Mouse (Mus musculus) midbrain, embryonic 12.5 days (tissue): Measurements from ENCODE around the gene Chchd6. TPM values are rescaled to one million over a fixed set of nuclear protein-coding genes. Genes with fewer than 3 reads are reported as not detected.
A peak's percentile ranks its signal among the peaks of the same experiment; 100 is the strongest.

Experiments used
- ATAC-seq: fragments of 200-750 bp; cut with Nextera tagmentation; 2 replicates; pipeline ENCODE4 v1.8.0; 2017; ENCODE audit warnings: low read depth, moderate TSS enrichment, moderate library complexity; ENCODE audit not compliant: low FRiP score
- H3K27ac ChIP-seq: fragments of 300-500 bp; sonication (generic); replicated peaks from 2 replicates; pipeline ENCODE4 v1.5.1; 2016; ENCODE audit warnings: mild to moderate bottlenecking
- H3K27me3 ChIP-seq: fragments of 300-500 bp; sonication (generic); 2 replicates; pipeline ENCODE4 v1.6.1; 2016; ENCODE audit warnings: mild to moderate bottlenecking
- H3K36me3 ChIP-seq: fragments of 300-500 bp; sonication (generic); 2 replicates; pipeline ENCODE4 v1.6.1; 2016
- H3K4me1 ChIP-seq: fragments of 300-500 bp; sonication (generic); 2 replicates; pipeline ENCODE4 v1.6.1; 2016
- H3K4me2 ChIP-seq: fragments of 300-500 bp; sonication (generic); replicated peaks from 2 replicates; pipeline ENCODE4 v1.6.1; 2016; ENCODE audit warnings: mild to moderate bottlenecking, moderate library complexity
- H3K4me3 ChIP-seq: fragments of 300-500 bp; sonication (generic); 2 replicates; pipeline ENCODE4 v1.5.1; 2016; ENCODE audit warnings: mild to moderate bottlenecking
- H3K9ac ChIP-seq: fragments of 300-500 bp; sonication (generic); replicated peaks from 2 replicates; pipeline ENCODE4 v1.6.1; 2016; ENCODE audit warnings: mild to moderate bottlenecking, moderate library complexity
- H3K9me3 ChIP-seq: fragments of 300-500 bp; sonication (generic); 2 replicates; pipeline ENCODE4 v1.6.1; 2016; ENCODE audit warnings: mild to moderate bottlenecking
- WGBS: fragments of 180-500 bp; shearing (Covaris S2); methylation state at CpG from one replicate; pipeline ENCODE4 v1.1.7; 2016; 5-methylcytosine and 5-hydroxymethylcytosine counted together
- polyA plus RNA-seq: library from polyadenylated mRNA; unstranded; fragments of >200 nt; fragmentation: Nextera tagmentation; extraction: Ambion mirVana; gene quantifications from 2 replicates; pipeline ENCODE4 v1.2.1, GENCODE M21; 2016

Gene Chchd6
- polyA plus RNA-seq, 1 experiment from 2014 or later: 92.9 TPM

DNA sequence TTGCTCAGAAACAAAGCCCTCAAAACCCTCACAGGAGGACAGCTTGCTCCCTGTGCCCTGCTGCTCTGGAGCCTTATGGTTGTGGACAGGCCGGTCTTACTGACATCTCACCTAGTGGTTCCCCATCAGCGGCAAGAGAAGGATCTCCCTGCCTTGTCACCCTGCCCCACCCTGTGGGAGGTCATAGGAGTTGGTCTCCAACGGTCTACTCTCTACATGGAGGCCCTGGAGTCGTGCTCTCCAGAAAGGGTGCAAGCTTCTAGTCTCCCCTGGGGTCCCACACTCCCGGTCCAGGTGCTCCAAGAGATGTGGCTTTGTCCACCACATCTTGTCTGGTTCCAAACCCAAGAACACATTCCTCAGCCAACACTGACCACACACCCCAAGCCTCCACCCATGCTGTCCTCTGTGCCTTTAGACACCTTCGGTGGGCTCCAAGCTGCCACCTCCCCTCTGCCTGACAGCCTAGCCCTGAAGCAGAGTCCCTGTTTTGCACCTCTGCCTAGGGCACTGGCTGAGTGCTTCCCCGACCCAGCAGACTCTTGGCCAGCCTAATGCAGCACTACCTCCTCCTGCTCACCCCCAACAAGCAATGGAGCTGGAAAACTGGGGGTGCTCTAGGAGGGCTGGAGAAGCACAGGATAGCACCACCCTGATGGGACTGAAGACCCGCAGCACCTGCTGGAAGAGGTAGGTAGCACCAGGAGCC, 234.6 kb downstream of the Chchd6 start:
- H3K27ac ChIP-seq: peak overlapping the region; percentile 79; the same call in 1 of the 2 replicates
- ATAC-seq: no peak

DNA sequence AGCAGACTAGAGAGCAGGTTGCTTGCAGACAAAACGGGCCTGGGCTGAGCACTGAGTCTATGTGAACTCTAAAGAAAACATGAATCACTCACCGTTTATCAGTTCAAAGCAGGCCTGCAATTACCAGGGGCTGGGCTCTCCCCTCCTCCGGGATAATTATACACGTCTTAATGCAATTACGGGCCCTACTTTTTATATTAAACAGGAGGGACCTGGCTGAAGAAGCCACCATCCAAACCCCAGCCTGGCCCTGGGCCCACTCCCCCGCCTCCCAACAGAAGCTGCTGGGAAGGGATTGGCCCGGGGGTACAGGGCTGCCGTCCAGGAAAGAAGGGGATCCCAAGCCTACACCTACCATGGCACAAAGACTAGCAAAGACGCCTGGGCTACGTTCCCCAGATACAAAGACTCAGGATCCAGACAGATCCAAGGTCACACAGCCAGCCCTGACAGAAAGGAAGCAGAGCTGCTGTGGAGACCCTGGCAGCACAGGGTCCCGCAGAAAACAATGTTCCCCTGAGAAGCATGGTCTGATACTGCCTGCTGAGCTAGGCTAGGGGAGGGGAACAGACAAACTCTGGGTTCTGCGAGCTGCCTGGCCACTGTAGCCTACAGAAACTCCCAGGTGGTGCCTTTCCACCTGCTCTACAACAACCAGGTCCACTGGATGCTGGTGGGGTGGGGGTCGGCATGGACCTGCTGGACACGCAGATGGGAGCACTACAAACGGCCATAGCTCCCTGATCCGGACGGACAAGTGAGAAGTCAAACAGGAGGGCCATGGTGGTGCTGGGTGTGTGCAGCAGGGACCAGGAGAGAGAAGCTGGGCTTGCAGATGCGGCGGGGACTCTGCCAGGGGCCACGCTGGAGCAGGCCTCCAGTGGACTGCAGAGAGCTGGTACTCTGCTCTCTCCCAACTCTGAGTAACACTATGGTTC, 235.4 kb downstream of the Chchd6 start:
- Histone ChIP-seq H3K36me3 (peaks cover 25% of the 10 kb centered on the region), H3K9me3 (no peaks in the 10 kb centered on the region), H3K9ac (peak overlapping the region; percentile 99), H3K4me3 (peak overlapping the region; percentile 99), H3K4me1 (peaks cover 74% of the 10 kb centered on the region), H3K27ac (peak overlapping the region; percentile 79), H3K4me2 (peak overlapping the region; percentile 68), H3K27me3 (peaks cover 21% of the 10 kb centered on the region)
- no peak for ATAC-seq
- 54% methylated on average over 20 of the region's 20 CpGs for WGBS

More for the DNA sequence above, 234.6 kb downstream of the Chchd6 start:
- Histone ChIP-seq H3K4me1 (peaks cover 66% of the 10 kb centered on the region), H3K9ac (peak overlapping the region; percentile 99), H3K36me3 (peaks cover 18% of the 10 kb centered on the region), H3K4me3 (peak overlapping the region; percentile 99), H3K4me2 (peak overlapping the region; percentile 68), H3K9me3 (no peaks in the 10 kb centered on the region), H3K27me3 (peaks cover 21% of the 10 kb centered on the region)
- 40% methylated on average over 8 of the region's 8 CpGs for WGBS

DNA sequence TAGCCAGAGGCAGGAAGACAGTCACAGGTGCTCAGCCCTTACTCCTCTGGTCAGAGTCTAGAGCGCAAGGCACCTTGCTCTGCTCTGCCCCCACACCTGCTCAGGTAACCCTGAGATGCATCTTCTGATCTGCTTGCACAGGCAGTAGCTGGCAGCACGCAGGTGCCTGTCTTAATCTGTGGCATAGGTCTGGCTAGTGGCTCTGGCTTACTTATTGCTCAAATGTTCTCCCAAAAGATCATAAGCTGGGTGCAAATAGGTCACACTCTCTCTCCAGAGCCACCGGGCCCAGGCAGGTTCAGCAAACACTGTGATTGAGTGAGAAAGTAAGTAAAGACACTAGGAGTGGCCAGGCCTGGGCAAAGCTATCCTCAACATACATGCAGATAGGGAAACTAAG, 236.3 kb downstream of the Chchd6 start:
- WGBS: 88% methylated on average over 3 of the region's 3 CpGs
- H3K27ac ChIP-seq: peak overlapping the region; percentile 47; the same call in 1 of the 2 replicates
- H3K36me3 ChIP-seq: peaks cover 33% of the 10 kb centered on the region
- H3K9ac ChIP-seq: peak overlapping the region; percentile 99; the same call in 1 of the 2 replicates
- peaks cover 82% of the 10 kb centered on the region for H3K4me1 ChIP-seq
- H3K4me3 ChIP-seq: peak overlapping the region; percentile 99; the same call in 1 of the 2 replicates
- peak overlapping the region; percentile 68 for H3K4me2 ChIP-seq
- no peak for ATAC-seq
- H3K9me3 ChIP-seq: no peaks in the 10 kb centered on the region
- peaks cover 14% of the 10 kb centered on the region for H3K27me3 ChIP-seq

DNA sequence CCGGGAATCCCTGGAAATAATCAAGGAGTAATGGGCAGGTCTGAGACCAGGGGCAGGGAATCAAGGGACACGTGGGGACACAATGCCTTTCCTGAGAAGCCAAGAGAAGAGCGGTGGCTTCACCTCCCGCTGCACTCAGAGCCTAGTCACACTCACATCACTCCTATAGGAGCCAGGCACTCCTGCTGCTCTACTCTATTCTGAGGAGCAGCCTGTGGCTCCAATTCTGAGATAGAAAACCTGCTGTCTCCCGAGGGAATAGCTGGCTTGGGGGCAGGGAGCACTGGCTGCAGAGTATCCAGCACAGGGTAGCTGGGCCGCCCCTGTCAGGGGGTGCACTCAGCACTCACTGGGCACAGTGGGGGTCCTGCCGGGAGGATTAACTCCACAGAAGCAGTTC, 239.8 kb downstream of the Chchd6 start:
- peak overlapping the region; percentile 25; the same call in 1 of the 2 replicates for H3K27ac ChIP-seq
- no peaks in the 10 kb centered on the region for H3K9me3 ChIP-seq
- H3K4me3 ChIP-seq: 0 out of 2 replicates have a peak overlapping the region, but pooled peaks have one; percentile 2
- peaks cover 62% of the 10 kb centered on the region for H3K36me3 ChIP-seq
- 0 out of 2 replicates have a peak overlapping the region, but pooled peaks have one; percentile 6 for H3K9ac ChIP-seq
- peak overlapping the region; percentile 17; the same call in 1 of the 2 replicates for H3K4me2 ChIP-seq
- no peak for ATAC-seq
- peaks cover 98% of the 10 kb centered on the region for H3K4me1 ChIP-seq
- no peaks in the 10 kb centered on the region for H3K27me3 ChIP-seq
- WGBS: 33% methylated on average over 7 of the region's 7 CpGs

DNA sequence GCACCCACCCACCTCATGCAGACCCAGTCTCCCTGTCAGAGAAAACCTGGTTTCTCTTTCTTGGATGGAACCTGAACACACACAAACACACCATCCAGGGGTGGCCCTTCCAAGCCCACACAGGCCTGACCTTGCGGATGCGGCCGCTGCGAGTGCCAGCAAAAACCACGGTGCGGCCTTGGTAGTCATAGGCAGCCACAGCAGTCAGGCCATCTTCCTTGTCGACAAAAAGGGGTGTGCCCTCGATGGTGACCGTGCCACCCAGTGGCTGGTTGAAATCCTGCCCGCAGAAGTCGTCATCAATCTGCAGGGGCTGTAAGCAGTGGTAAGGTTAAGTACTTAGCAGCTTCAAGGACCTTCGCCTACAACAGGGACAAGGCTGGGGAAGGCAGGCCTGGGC, 240.7 kb downstream of the Chchd6 start:
- Histone ChIP-seq H3K9ac (no peak overlapping the region), H3K4me3 (no peak overlapping the region), H3K27me3 (no peaks in the 10 kb centered on the region), H3K4me1 (peaks cover 94% of the 10 kb centered on the region), H3K27ac (peak overlapping the region; percentile 1; the same call in 1 of the 2 replicates), H3K9me3 (no peaks in the 10 kb centered on the region), H3K36me3 (peaks cover 72% of the 10 kb centered on the region), H3K4me2 (no peak overlapping the region)
- 89% methylated on average over 12 of the region's 12 CpGs for WGBS
- no peak for ATAC-seq

DNA sequence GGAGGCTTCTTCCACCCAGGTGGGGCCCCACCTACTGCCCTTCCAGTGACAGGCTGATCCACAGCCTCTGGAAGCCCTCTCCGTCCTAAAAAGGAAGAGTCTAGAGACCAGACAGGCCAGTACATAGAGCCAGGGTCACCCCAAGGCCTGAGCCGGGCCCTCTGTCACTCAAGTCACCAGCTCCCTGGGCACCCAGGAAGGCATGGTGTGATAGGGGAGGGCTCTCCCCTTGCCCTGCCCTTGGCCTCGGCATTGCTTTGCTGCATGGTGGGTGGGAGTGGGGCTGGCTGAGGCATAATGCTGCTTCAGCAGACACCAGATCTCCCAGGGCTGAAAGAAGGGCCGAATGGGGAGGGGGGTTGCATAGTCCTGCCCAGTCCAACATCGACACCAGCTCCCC, 241.4 kb downstream of the Chchd6 start:
- no peak overlapping the region for H3K4me3 ChIP-seq
- no peak overlapping the region for H3K27ac ChIP-seq
- H3K9ac ChIP-seq: no peak overlapping the region
- no peak for ATAC-seq
- H3K9me3 ChIP-seq: no peaks in the 10 kb centered on the region
- WGBS: 85% methylated on average over 5 of the region's 5 CpGs
- H3K4me2 ChIP-seq: no peak overlapping the region
- peaks cover 78% of the 10 kb centered on the region for H3K36me3 ChIP-seq
- no peaks in the 10 kb centered on the region for H3K27me3 ChIP-seq
- peaks cover 87% of the 10 kb centered on the region for H3K4me1 ChIP-seq

DNA sequence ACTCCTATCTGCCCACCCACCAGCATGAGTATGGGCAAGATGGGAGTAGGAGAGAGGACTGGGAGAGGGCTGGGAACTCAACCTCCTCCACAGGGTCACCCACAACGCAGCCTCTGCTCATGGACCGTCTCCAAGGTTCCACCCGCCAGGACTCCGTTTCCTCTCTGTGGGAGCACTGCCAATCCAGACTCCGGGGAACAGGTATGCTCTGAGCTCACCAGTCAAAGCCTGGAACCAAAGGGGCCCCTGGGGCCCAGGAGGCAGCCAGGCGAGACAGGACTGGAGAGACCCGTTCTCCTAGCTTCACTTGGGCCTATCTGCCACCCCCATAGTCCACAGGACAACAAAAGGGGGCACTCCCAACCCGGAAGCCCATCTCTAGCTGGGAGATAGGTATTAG, 242.4 kb downstream of the Chchd6 start:
- ATAC-seq: no peak
- Histone ChIP-seq H3K27me3 (no peaks in the 10 kb centered on the region), H3K36me3 (peaks cover 88% of the 10 kb centered on the region), H3K9ac (no peak overlapping the region), H3K27ac (peak overlapping the region; percentile 46; the same call in 1 of the 2 replicates), H3K4me1 (peaks cover 78% of the 10 kb centered on the region), H3K4me2 (no peak overlapping the region), H3K9me3 (no peaks in the 10 kb centered on the region), H3K4me3 (no peak overlapping the region)
- 71% methylated on average over 8 of the region's 8 CpGs for WGBS

DNA sequence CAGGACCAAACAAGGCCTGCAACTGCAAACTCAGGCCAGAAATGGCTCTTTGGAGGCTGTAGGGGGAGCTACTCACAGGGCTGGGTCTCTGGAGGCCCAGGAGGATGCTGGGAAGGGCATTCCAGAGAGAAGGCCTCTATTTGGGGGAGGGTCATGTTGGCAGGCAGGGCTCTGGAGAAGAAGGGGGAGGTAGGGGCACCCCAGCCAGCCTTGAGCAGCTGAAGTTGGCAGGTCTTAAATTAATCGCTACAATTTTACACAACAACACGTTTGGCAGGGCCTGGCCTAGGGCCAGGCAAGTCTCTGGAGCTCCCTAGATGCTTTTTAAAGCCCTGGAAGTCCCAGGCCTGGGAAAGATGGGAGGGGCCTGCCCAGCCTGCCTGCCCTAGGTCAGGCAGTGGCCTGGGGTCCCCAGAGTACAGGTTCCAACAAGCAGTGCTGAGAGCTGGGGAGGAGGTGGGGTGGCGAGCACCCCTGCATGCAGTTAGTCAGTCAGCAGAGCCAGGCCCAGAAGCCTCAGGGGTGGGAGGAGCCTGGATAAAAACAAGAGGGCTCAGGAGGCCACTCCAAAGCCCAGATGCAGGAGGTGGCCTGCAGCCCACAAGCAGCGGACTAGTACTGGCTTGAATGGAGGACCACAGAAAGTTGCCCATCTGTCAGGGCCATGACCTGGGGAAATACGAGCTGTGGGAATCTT, 243.9 kb downstream of the Chchd6 start:
- Histone ChIP-seq H3K4me2 (no peak overlapping the region; the same call in 1 of the 2 replicates), H3K9me3 (no peaks in the 10 kb centered on the region), H3K4me3 (no peak overlapping the region), H3K27me3 (no peaks in the 10 kb centered on the region), H3K4me1 (peaks cover 63% of the 10 kb centered on the region), H3K36me3 (peaks cover 91% of the 10 kb centered on the region), H3K27ac (peak overlapping the region; percentile 74), H3K9ac (no peak overlapping the region)
- WGBS: 27% methylated on average over 5 of the region's 5 CpGs
- ATAC-seq: peak; percentile 55

DNA sequence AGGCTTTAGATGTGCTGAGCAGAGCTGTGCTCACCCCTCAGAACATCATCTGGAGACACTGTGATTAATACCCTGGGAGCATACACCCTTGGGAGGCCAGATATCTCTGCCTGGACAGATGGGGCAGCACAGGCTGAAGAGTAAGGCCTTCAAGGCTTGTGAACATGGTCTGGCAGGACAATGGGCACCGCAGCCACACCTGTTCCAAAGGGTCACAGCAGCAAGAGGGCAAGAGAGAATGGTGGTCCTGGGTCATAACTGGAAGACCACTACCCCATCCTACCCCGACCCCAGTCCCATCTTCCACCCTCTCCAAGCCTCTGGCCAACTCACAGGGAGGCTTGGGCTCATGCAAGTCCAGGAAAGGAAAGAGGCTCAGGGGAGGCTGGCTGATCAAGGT, 244.9 kb downstream of the Chchd6 start:
- Histone ChIP-seq H3K27ac (no peak overlapping the region), H3K36me3 (peaks cover 91% of the 10 kb centered on the region), H3K9me3 (no peaks in the 10 kb centered on the region), H3K9ac (no peak overlapping the region), H3K4me3 (no peak overlapping the region), H3K4me1 (peaks cover 57% of the 10 kb centered on the region), H3K4me2 (no peak overlapping the region), H3K27me3 (no peaks in the 10 kb centered on the region)
- ATAC-seq: no peak
- 94% methylated on average over 2 of the region's 2 CpGs for WGBS

DNA sequence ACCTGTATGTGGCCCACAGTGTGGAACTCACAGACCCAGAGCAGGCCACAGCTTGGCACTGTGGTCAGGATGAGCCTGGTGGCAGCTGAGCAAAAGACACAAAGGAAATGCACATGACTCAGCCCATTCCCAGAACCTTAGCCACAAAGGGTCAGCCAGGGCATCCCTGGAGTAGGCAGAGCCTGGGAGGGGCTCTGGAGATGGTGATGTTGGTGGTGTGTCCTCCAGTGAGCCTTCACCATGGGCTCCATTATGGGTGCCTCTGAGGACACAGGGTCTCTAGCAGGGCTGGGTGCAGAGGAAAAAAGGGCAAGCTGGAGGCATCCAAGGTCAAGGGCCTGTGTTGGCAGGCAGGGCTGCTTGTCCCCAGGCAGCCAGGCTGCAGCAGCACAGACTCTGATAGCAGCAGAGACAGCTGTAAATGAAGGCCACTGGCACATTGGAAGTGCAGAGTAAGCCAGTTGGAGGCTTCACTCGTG, 245.4 kb downstream of the Chchd6 start:
- 76% methylated on average over 1 of the region's 1 CpGs for WGBS

DNA sequence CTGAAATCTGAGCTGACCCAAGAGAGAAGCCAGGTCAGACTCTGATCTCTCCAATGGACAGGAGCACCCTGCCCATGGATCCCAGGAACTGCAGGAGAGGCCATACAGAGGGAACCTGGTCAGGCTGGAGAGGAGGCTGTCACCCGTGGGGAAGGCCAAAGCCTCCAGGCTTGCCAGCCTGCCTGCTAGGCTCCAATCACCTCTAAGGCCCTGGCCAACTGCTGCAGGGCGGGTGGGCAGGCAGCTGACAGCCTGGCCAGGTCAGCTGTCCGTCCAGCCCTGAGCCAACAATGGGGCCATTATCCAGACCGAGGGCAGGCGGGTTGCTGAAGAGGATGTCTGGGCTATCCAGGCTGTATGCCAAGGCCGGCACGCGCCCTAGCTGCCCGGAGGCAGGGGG, 247.1 kb downstream of the Chchd6 start:
- ATAC-seq: no peak
- no peak overlapping the region for H3K4me2 ChIP-seq
- no peak overlapping the region for H3K4me3 ChIP-seq
- H3K27me3 ChIP-seq: no peaks in the 10 kb centered on the region
- peaks cover 83% of the 10 kb centered on the region for H3K36me3 ChIP-seq
- no peak overlapping the region for H3K27ac ChIP-seq
- no peak overlapping the region for H3K9ac ChIP-seq
- peaks cover 46% of the 10 kb centered on the region for H3K4me1 ChIP-seq
- no peaks in the 10 kb centered on the region for H3K9me3 ChIP-seq
- WGBS: 80% methylated on average over 9 of the region's 9 CpGs

More for the DNA sequence above, 245.4 kb downstream of the Chchd6 start:
- Histone ChIP-seq H3K27me3 (no peaks in the 10 kb centered on the region), H3K36me3 (peaks cover 89% of the 10 kb centered on the region), H3K9me3 (no peaks in the 10 kb centered on the region), H3K27ac (no peak overlapping the region), H3K4me2 (no peak overlapping the region), H3K4me1 (peaks cover 57% of the 10 kb centered on the region), H3K4me3 (no peak overlapping the region), H3K9ac (no peak overlapping the region)
- ATAC-seq: no peak
